Mouse (Mus musculus) ES-Bruce4 (cell line): Measurements from ENCODE around the gene Omd.

Experiments
- EP300 ChIP-seq: IDR thresholded peaks from 2 replicates; pipeline ENCODE4 v1.6.1; 2011; ENCODE audit warnings: low read depth, low read length; ENCODE audit not compliant: insufficient read depth
- POLR2A ChIP-seq: IDR thresholded peaks from one replicate; pipeline ENCODE4 v1.8.1; 2011; ENCODE audit warnings: low read length; ENCODE audit not compliant: insufficient read depth

DNA sequence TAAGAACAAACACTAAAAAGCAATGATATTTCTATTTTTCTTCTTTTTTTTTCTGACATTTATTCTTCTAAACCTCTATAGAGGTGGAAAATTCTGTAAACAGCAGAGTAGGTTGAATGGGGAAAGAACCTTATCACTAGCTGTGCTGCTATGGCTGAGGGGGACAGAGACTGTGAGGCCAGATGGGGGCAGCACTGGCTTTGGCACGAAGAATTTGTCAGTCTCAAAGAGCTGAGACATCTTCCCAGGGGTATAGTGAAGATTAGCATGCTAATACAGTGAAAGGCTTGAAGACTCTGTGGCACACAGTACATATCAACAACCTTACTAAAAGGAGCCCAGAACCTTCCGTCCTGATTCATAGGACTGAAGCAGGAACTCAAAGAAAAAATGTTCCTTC is 23.1 kb upstream of the Omd start:
- TF ChIP-seq POLR2A, result no peak
- no peak for TF ChIP-seq EP300
